Mouse (Mus musculus) fibroblast of lung, adult 2 months (primary cell): Measurements from ENCODE around the gene Mllt3.
"Not testable (repeated sequence)": the region's sequence is repeated elsewhere in the genome, so short reads cannot be mapped to it uniquely, and the experiment has no call there.

Experiments
- DNase-seq: peaks from one replicate; pipeline ENCODE4 v3.0.0-alpha.2; 2011; ENCODE audit warnings: low read depth

The Mllt3 gene

DNA sequence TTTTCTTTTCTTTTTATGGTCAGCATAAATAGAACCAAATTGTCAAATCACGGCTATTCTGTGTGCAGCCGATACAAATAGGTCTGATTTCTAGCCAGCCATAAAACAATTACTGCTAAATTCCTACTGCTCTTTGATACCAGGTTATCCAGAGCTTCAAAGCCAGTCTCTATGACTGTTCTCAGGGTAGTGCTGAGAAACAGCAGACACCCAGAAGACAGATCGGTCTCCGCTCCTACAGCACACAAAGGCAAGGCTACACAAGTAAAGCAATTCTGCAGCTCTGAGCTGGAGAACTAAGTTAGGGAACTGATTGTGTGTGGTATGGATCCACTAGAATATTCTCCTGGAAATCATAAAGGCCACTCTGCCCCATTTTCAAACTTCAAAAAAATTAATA, 20.4 kb downstream of the Mllt3 start:
- DNase-seq, result no peak

GRCm38 (mm10) chr4:88011870-88012572, 21.1 kb downstream of the Mllt3 start:
- DNase-seq, result no peak

- DNase-seq, result no peak
Observed at GRCm38 (mm10) chr4:88010441-88010840, 22.7 kb downstream of the Mllt3 start.

GRCm38 (mm10) chr4:88005801-88006200, 27.4 kb downstream of the Mllt3 start:
- DNase-seq, result no peak

- no peak for DNase-seq
Observed at GRCm38 (mm10) chr4:88003159-88003948, 29.8 kb downstream of the Mllt3 start.

- no peak for DNase-seq
Observed at GRCm38 (mm10) chr4:87991710-87992109, 41.5 kb downstream of the Mllt3 start.

- DNase-seq, result no peak
Observed at GRCm38 (mm10) chr4:87990940-87991339, 42.2 kb downstream of the Mllt3 start.

- peak; percentile 44 for DNase-seq
Observed at GRCm38 (mm10) chr4:87985281-87985680, 47.9 kb downstream of the Mllt3 start.

- DNase-seq, result peak; percentile 83
Observed at GRCm38 (mm10) chr4:87984589-87984988, 48.6 kb downstream of the Mllt3 start.

GRCm38 (mm10) chr4:87984091-87984490, 49.1 kb downstream of the Mllt3 start:
- DNase-seq, result no peak

DNA sequence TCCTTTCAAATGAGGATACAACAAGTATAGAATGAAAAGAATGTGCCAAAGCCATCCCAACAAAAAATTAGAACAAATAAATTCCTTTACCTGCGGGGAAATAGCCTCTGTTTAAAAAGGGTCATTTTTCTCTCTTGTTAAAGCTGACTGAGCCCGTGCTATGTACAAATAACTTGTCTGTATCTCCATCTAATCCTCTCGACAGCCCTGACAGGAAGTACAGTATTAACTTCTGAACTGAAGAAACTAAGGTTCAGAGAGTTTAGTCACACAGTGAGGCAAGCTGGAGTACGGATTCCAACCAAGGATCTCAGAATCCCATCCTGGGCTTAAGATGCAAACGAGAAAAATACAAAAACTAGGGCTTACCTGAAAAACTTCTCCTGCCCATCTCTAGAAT, 50.6 kb downstream of the Mllt3 start:
- DNase-seq, result no peak

- DNase-seq, result no peak
Observed at GRCm38 (mm10) chr4:87977820-87978448, 55.2 kb downstream of the Mllt3 start.

GRCm38 (mm10) chr4:87965836-87966235, 67.3 kb downstream of the Mllt3 start:
- DNase-seq, result no peak

- not testable (repeated sequence) for DNase-seq
Observed at GRCm38 (mm10) chr4:87964890-87965289, 68.3 kb downstream of the Mllt3 start.

DNA sequence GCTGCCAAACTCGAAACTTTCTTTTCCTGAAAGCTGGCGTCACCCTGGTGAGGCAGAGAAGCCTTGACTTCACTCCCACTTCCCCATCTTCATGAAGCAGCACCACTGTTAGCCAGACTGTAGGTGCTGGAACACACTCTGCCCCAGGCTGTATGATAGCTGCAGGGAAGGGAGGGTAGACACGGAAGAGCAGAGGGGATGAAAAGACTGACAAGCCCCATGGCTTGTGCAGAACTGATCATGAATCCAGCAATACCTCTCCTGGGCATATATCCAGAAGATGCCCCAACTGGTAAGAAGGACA, 69.4 kb downstream of the Mllt3 start:
- DNase-seq, result no peak

DNA sequence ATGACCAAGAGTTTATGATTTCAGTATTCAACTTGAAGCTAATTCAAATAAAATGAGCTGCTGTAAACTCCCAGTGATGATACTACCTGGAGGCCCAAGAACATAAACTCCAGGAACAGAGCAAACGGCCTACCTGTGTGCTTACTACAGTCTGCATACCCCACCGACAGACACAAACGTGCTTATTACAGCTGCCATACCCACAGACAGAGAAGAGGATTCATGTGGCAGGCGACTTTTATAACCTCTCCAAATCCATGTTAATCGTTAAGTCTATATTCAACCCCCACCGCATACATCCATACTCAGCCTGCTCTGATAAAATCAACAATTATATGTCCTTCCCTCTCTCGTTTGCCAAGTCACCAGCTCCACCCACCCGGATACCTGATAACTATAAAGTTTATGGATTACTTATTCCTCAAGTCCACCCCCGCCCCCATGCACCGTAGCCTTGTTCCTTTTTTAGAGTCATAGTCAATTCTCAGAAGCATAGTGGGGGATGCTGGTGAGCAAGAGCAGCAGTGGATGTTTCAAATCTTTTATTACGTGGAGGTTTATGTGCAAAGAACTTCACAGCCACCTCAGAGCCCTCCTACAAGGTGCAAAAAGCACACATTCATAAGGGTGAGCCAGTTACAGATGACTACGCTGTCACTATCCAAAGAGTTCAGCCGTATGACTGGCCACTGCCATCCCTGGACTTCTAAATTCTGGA, 70.0 kb downstream of the Mllt3 start:
- DNase-seq, result no peak

- no peak for DNase-seq
Observed at GRCm38 (mm10) chr4:87961872-87962271, 71.3 kb downstream of the Mllt3 start.

DNA sequence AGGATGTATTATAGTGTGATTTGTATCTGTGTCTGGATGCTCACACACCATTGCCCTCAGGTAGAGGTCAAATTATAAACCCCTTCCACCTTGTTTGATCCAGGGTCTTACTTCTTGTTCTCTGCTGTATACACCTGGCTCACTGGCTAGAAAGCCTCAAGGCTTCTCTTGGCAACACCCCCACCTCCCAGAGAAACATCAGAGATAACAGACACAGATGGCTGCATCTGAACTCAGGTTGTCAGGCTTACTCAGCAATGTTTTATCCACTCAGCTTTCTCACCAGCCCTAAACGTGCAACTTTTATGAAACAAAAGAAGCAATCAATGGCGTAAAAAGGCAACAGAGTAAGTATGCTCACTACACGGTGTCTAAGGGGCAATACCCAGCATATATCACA, 75.3 kb downstream of the Mllt3 start:
- no peak for DNase-seq

- DNase-seq, result no peak
Observed at GRCm38 (mm10) chr4:87957198-87957597, 76.0 kb downstream of the Mllt3 start.

DNA sequence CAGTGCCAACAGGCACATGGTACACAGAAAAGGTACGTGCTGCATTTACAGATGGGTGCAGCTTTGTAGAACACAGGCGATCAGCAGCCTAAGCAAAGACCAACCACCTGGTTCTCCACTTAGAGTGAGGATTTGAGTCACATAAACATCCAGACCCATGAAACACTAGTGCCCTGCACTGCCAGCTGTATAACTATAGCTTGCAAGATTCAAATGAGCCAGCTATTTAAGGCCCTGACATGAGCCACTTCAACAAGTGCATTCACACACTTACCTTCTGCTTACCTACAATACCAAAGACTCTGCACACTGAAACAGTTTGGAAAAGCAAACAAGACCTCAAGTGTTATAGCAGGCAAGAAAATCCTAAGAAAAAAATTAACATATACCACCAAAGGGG, 78.0 kb downstream of the Mllt3 start:
- no peak for DNase-seq

GRCm38 (mm10) chr4:87954421-87955083, 78.6 kb downstream of the Mllt3 start:
- DNase-seq, result no peak

DNA sequence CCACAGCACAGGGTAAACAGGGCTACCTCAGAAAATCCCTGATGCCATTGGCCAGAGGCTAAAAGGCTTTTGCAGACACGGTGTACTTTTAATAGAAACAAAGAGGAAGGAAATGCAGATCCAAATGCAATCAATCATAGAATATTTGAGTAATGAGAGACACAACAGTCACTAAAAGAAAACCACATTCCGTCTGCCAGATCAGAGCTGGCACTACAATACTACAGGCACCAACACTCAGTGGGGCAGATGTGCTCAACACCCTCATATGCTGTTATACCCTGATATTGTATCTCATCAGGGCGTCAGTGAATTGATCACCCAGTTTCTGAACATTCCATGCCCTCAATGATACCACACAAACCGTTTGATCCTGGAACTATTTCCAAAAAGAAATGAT, 79.4 kb downstream of the Mllt3 start:
- DNase-seq, result no peak
